Mouse (Mus musculus) liver, postnatal 0 days (tissue): ENCODE data around the gene Akt2. TPM values are rescaled to one million over a fixed set of nuclear protein-coding genes. Genes with fewer than 3 reads are reported as not detected.

ENCODE experiments used
- ATAC-seq: fragments of 200-750 bp; cut with Nextera tagmentation; 2 replicates; pipeline ENCODE4 v1.8.0; 2017; ENCODE audit warnings: mild to moderate bottlenecking, moderate library complexity
- DNase-seq: peaks from one replicate; pipeline ENCODE4 v3.0.0-alpha.2; 2016
- H3K27ac ChIP-seq: fragments of 300-500 bp; sonication (generic); 2 replicates; pipeline ENCODE4 v1.5.1; 2014; ENCODE audit warnings: antibody characterized with exemption, moderate library complexity, mild to moderate bottlenecking, low read depth
- H3K27me3 ChIP-seq: fragments of 300-500 bp; sonication (generic); 2 replicates; pipeline ENCODE4 v1.6.1; 2014; ENCODE audit warnings: low read length, control low read depth, mixed read lengths; ENCODE audit not compliant: insufficient read depth
- H3K36me3 ChIP-seq: fragments of 300-500 bp; sonication (generic); replicated peaks from 2 replicates; pipeline ENCODE4 v1.6.1; 2014; ENCODE audit warnings: mild to moderate bottlenecking, control low read depth, low read length, moderate library complexity, mixed read lengths; ENCODE audit not compliant: insufficient read depth
- H3K4me1 ChIP-seq: fragments of 300-500 bp; sonication (generic); 2 replicates; pipeline ENCODE4 v1.6.1; 2014; ENCODE audit warnings: antibody characterized with exemption, mild to moderate bottlenecking, control low read depth; ENCODE audit not compliant: insufficient read depth
- H3K4me2 ChIP-seq: fragments of 300-500 bp; sonication (generic); 2 replicates; pipeline ENCODE4 v1.6.1; 2014; ENCODE audit warnings: low read depth, mild to moderate bottlenecking, low read length, moderate library complexity, mixed read lengths
- H3K4me3 ChIP-seq: fragments of 300-500 bp; sonication (generic); 2 replicates; pipeline ENCODE4 v1.5.1; 2014; ENCODE audit warnings: low read depth, low read length
- H3K9ac ChIP-seq: fragments of 300-500 bp; sonication (generic); replicated peaks from 2 replicates; pipeline ENCODE4 v1.6.1; 2014; ENCODE audit warnings: mild to moderate bottlenecking, moderate library complexity
- H3K9me3 ChIP-seq: fragments of 300-500 bp; sonication (generic); 2 replicates; pipeline ENCODE4 v1.6.1; 2016; ENCODE audit warnings: mild to moderate bottlenecking, control low read depth, low read length, mixed read lengths
- CTCF ChIP-seq: sonication (generic); IDR thresholded peaks from 2 replicates; pipeline ENCODE4 v1.5.1; 2016; ENCODE audit warnings: antibody characterized with exemption, low read depth
- EP300 ChIP-seq: IDR thresholded peaks from 2 replicates; pipeline ENCODE4 v1.6.1; 2016; ENCODE audit warnings: antibody characterized with exemption, low read depth, mild to moderate bottlenecking
- WGBS: fragments of 180-500 bp; shearing (Covaris S2); extraction: QIAGEN DNeasy Blood & Tissue Kit; methylation state at CpG from one replicate; pipeline ENCODE4 v1.1.7; 2014; ENCODE audit not compliant: insufficient replicate concordance; 5-methylcytosine and 5-hydroxymethylcytosine counted together
- polyA plus RNA-seq: library from polyadenylated mRNA; unstranded; fragments of >200 nt; fragmentation: Nextera tagmentation; extraction: Ambion mirVana; gene quantifications from 2 replicates; pipeline ENCODE4 v1.2.1, GENCODE M21; 2015

Akt2 gene
- polyA plus RNA-seq, 1 experiment from 2014 or later, result 25.5 TPM

DNA sequence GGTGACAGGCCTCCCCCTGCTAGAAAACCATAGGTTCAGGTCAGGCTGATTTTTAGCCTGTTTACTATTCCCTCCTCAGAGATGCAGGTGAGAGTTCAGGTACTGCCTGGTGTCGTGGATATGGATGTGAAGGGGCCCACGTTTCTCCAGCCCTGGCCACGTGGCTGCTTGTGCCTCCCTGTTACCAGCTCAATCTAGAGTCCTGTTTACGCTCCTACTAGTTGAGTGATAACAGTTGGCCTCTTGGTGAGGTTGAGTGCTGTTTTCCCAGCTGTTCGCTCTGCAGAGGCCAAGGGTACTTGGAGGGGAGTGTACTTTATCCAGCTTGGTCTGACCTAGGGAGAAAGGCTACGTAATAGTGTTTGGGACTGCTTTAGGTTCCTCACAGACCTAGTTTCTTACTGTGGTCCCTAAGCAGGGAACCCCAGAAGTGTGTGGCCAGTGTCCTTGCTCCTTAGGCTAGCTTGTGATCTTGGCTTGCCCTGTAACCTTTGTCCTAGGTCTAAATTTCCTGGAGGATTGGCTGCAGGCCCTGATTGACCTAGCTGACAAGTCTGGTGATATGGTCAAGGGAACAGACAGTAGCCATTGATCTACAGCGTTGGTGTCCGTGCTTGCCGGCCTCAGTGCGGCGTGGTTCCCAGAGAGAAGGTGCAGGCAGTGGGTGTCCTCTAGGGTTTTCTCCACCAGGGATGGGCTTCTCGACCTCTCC is 1.7 kb downstream of the Akt2 start:
- peaks cover 4% of the 10 kb centered on the region for H3K36me3 ChIP-seq
- H3K27ac ChIP-seq, result peak overlapping the region; percentile 94
- ATAC-seq (peak; percentile 17), DNase-seq (peak; percentile 36)
- peak overlapping the region; percentile 80 for H3K9ac ChIP-seq
- H3K4me1 ChIP-seq, result peaks cover 55% of the 10 kb centered on the region
- TF ChIP-seq CTCF (no peak), EP300 (no peak)
- H3K4me2 ChIP-seq, result peak overlapping the region; percentile 72
- 48% methylated on average over 12 of the region's 12 CpGs for WGBS
- H3K27me3 ChIP-seq, result no peaks in the 10 kb centered on the region
- H3K4me3 ChIP-seq, result peak overlapping the region; percentile 69
- H3K9me3 ChIP-seq, result no peaks in the 10 kb centered on the region

DNA sequence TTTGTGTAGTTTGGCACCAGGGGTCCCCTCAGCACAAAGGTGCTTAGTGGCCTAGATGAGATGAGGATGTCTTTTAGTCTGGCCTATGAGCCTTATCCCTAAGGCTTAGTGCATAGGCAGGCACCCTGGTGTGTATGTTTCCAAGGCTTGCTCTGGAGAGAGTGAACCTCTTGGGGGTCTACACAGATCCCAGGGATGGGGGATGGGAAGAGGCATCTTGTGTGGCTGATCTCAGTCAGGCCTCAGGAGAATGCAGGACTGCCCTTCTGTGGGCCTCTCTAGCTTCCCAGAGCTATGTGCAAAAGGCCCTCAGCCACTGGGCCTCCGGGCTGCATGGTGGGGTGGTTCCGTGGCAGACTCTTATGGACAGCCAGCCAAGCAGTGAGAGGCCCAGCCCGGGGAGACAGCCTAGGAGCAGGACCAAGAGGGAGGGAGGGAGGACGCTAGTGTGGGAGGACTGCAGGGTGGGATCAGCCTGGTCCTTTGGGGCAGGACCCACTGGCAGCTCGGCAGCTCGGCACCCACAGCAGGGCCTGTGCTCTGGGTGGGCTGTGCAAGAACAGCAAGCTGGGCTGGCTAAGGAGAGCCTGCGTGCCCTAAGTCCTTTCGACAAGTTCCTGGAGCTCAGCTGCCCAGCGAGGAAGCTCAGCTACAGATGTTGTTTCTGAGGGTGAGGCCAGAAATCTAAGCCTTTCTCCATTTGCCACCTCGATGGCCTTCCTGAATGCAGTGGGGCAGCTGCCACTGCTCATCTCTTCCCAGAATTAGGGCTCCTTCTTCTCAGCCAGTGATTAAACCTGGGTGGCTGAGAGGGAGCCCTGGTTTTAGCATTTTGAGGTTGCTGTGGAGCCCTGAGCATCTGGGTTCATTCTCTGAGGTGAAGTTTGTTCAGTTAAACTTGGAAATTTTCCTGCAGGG is 5.5 kb downstream of the Akt2 start:
- no peak for ATAC-seq
- peak overlapping the region; percentile 34; the same call in 1 of the 2 replicates for H3K27ac ChIP-seq
- H3K9ac ChIP-seq, result 0 out of 2 replicates have a peak overlapping the region, but pooled peaks have one; percentile 26
- H3K27me3 ChIP-seq, result no peaks in the 10 kb centered on the region
- peaks cover 4% of the 10 kb centered on the region for H3K36me3 ChIP-seq
- no peak overlapping the region for H3K4me3 ChIP-seq
- H3K4me2 ChIP-seq, result no peak overlapping the region
- no peak for TF ChIP-seq EP300
- TF ChIP-seq CTCF, result no peak
- peaks cover 62% of the 10 kb centered on the region for H3K4me1 ChIP-seq
- DNase-seq, result no peak
- no peaks in the 10 kb centered on the region for H3K9me3 ChIP-seq
- WGBS, result 69% methylated on average over 10 of the region's 10 CpGs

DNA sequence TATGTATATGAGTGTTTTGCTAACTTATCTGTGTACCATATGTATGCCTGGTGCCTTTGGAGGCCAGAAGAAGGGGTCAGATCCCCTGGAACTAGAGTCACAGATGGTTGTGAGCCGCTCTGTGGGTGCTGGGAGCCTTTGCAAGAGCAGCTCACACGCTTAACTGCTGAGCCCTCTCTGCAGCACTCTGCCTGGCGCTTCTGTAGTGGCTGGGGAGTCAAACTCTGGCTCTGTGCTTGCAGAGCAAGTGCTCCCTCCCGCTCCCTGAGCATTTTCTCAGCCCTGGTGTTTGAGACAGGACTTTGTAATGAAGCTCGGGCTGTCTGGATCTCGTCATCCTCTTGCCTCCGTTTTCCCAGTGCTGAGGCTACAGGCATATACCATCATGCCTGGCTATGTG is 6.7 kb downstream of the Akt2 start:
- 78% methylated on average over 7 of the region's 7 CpGs for WGBS
- no peak overlapping the region for H3K4me2 ChIP-seq
- no peak overlapping the region for H3K4me3 ChIP-seq
- H3K36me3 ChIP-seq, result peaks cover 4% of the 10 kb centered on the region
- H3K9ac ChIP-seq, result 0 out of 2 replicates have a peak overlapping the region, but pooled peaks have one; percentile 2
- no peaks in the 10 kb centered on the region for H3K9me3 ChIP-seq
- DNase-seq (no peak), ATAC-seq (no peak)
- no peaks in the 10 kb centered on the region for H3K27me3 ChIP-seq
- TF ChIP-seq EP300 (no peak), CTCF (no peak)
- H3K27ac ChIP-seq, result no peak overlapping the region
- peaks cover 66% of the 10 kb centered on the region for H3K4me1 ChIP-seq

DNA sequence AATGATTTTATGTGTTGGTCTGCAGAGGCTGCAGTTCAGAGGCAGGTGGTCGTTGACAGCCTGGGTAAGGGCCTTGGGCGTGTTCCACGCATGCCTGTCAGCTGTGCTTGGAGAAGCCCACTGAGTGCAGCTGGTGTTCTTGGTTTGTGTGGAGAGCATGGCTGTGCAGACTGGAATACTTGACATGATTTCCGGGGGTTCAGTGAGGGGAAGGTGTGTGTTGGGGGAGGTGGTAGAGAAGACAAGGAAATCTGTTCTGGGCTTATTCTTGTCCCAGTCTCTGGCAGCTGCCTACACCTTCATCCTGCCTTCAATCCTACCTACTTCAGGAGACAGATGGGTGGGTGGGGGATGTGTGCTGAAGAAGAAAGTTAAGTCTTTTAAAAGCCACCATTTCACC is 10.3 kb downstream of the Akt2 start:
- TF ChIP-seq CTCF (no peak), EP300 (no peak)
- DNase-seq (no peak), ATAC-seq (no peak)
- no peaks in the 10 kb centered on the region for H3K36me3 ChIP-seq
- 75% methylated on average over 4 of the region's 4 CpGs for WGBS
- no peak overlapping the region for H3K4me3 ChIP-seq
- peaks cover 55% of the 10 kb centered on the region for H3K4me1 ChIP-seq
- H3K9me3 ChIP-seq, result no peaks in the 10 kb centered on the region
- no peak overlapping the region for H3K27ac ChIP-seq
- H3K27me3 ChIP-seq, result no peaks in the 10 kb centered on the region
- no peak overlapping the region for H3K4me2 ChIP-seq
- no peak overlapping the region; the same call in 1 of the 2 replicates for H3K9ac ChIP-seq

DNA sequence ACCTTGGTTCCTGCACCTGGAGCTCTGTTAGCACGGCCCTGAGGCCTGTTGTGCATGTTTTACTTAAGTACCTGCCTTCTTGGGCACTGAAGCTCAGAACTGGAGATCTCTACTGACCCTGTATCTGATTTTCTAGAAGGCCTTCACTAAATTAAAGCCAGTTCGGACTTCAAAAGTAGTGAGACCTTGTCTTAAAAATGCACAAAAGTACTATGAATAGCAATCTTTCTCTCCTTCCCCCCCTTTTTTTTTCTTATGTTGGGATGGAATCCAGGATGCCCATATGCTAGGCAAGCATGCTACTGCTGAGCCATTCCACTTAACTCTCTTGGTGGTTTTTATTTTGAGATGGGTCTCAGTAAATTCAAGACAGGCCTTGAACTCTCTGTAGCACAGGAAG is 10.8 kb downstream of the Akt2 start:
- H3K4me2 ChIP-seq, result no peak overlapping the region
- ATAC-seq, result no peak
- no peak overlapping the region for H3K4me3 ChIP-seq
- no peaks in the 10 kb centered on the region for H3K9me3 ChIP-seq
- no peak overlapping the region for H3K27ac ChIP-seq
- no peak overlapping the region for H3K9ac ChIP-seq
- peaks cover 54% of the 10 kb centered on the region for H3K4me1 ChIP-seq
- 86% methylated on average over 2 of the region's 2 CpGs for WGBS
- no peaks in the 10 kb centered on the region for H3K36me3 ChIP-seq
- TF ChIP-seq CTCF (no peak), EP300 (no peak)
- DNase-seq, result no peak
- no peaks in the 10 kb centered on the region for H3K27me3 ChIP-seq

DNA sequence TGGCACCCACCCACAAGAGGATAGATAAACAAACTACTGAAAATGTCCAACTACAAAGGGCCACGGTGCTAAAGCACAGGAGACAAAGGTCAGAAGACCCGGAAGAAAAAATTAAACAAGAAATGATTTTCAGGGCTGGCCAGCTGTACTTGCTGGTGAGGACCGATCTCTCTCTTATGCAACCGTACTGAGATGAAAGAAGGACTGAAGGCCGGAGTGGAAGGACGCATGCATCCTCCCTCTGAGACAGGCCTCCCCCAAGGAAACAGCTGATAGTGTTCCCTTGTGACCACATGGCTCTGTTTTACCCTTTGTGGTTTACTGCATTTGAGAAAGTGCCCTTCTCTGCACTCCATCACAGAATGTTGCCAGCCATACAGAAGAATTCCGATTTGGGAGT is 11.5 kb downstream of the Akt2 start:
- Histone ChIP-seq H3K27me3 (no peaks in the 10 kb centered on the region), H3K27ac (peak overlapping the region; percentile 35; the same call in 1 of the 2 replicates), H3K9ac (no peak overlapping the region), H3K4me3 (no peak overlapping the region), H3K4me2 (no peak overlapping the region), H3K36me3 (no peaks in the 10 kb centered on the region; the same call in 1 of the 2 replicates), H3K4me1 (peaks cover 53% of the 10 kb centered on the region), H3K9me3 (no peaks in the 10 kb centered on the region)
- DNase-seq, result no peak
- ATAC-seq, result no peak
- TF ChIP-seq EP300, result no peak
- no peak for TF ChIP-seq CTCF
- WGBS, result 23% methylated on average over 7 of the region's 7 CpGs
